Mouse (Mus musculus) heart, embryonic 16.5 days (tissue): Measurements from ENCODE around the gene Acvr1. TPM values are rescaled to one million over a fixed set of nuclear protein-coding genes. Genes with fewer than 3 reads are reported as not detected.

Experiments used
- ATAC-seq: fragments of 200-750 bp; cut with Nextera tagmentation; replicated peaks from 2 replicates; pipeline ENCODE4 v1.8.0; 2017; ENCODE audit warnings: moderate number of reproducible peaks; ENCODE audit not compliant: insufficient read depth, low FRiP score; ENCODE audit errors: extremely low read depth
- H3K27ac ChIP-seq: fragments of 300-500 bp; sonication (generic); 2 replicates; pipeline ENCODE4 v1.5.1; 2014; ENCODE audit warnings: mild to moderate bottlenecking, low read length, control low read depth, moderate library complexity
- H3K27me3 ChIP-seq: fragments of 300-500 bp; sonication (generic); 2 replicates; pipeline ENCODE4 v1.6.1; 2014; ENCODE audit warnings: low read length, mixed read lengths; ENCODE audit not compliant: control insufficient read depth, insufficient read depth
- H3K36me3 ChIP-seq: fragments of 300-500 bp; sonication (generic); 2 replicates; pipeline ENCODE4 v1.6.1; 2014; ENCODE audit not compliant: control insufficient read depth, insufficient read depth
- H3K4me1 ChIP-seq: fragments of 300-500 bp; sonication (generic); 2 replicates; pipeline ENCODE4 v1.6.1; 2014; ENCODE audit warnings: low read length, mixed read lengths; ENCODE audit not compliant: control insufficient read depth, insufficient read depth
- H3K4me2 ChIP-seq: fragments of 300-500 bp; sonication (generic); 2 replicates; pipeline ENCODE4 v1.6.1; 2014; ENCODE audit warnings: low read depth, mild to moderate bottlenecking, control low read depth, low read length
- H3K4me3 ChIP-seq: fragments of 300-500 bp; sonication (generic); 2 replicates; pipeline ENCODE4 v1.5.1; 2014; ENCODE audit warnings: mild to moderate bottlenecking, control low read depth, low read length
- H3K9ac ChIP-seq: fragments of 300-500 bp; sonication (generic); 2 replicates; pipeline ENCODE4 v1.6.1; 2014; ENCODE audit warnings: low read length, control low read depth
- H3K9me3 ChIP-seq: fragments of 300-500 bp; sonication (generic); replicated peaks from 2 replicates; pipeline ENCODE4 v1.6.1; 2016; ENCODE audit warnings: low read length; ENCODE audit not compliant: control insufficient read depth
- WGBS: fragments of 180-500 bp; shearing (Covaris S2); extraction: QIAGEN DNeasy Blood & Tissue Kit; methylation state at CpG from one replicate; pipeline ENCODE4 v1.1.7; 2014; 5-methylcytosine and 5-hydroxymethylcytosine counted together
- polyA plus RNA-seq: library from polyadenylated mRNA; unstranded; fragments of >200 nt; fragmentation: Nextera tagmentation; extraction: Ambion mirVana; gene quantifications from 2 replicates; pipeline ENCODE4 v1.2.1, GENCODE M21; 2015

Gene Acvr1
- polyA plus RNA-seq, 1 experiment from 2014 or later: 8.0 TPM

DNA sequence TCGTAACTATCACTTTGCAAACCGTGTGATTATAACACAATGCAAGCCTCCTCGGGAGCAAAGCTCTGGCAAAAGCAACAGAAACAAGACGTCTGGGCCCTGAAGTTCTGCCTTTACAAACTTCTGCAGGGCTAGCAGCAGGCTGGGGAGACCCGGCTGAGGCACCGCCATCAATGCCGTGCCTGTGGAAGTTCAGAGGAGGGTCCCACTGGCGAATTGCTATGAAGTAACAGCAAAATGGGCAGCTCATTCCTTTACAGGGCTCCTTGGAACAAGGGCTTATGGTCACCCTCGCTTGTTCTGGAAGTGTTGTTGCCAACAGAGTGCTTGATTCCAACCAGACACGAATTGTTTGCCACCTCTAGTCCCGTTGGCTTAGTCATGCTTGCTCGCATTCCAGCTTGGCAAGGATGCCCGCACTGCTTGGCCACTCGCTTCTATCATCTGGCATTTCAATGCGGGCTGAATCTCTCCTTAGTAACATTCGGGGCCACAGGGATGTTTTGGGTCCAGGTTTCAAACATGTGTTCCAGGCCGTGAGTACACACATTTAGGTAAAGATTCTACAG lies 29.9 kb upstream of the Acvr1 start:
- no peak overlapping the region for H3K4me3 ChIP-seq
- peaks cover 11% of the 10 kb centered on the region for H3K4me1 ChIP-seq
- no peak for ATAC-seq
- no peaks in the 10 kb centered on the region for H3K36me3 ChIP-seq
- H3K9me3 ChIP-seq: no peaks in the 10 kb centered on the region
- H3K9ac ChIP-seq: no peak overlapping the region
- H3K4me2 ChIP-seq: no peak overlapping the region
- 74% methylated on average over 17 of the region's 17 CpGs for WGBS
- H3K27me3 ChIP-seq: no peaks in the 10 kb centered on the region
- no peak overlapping the region for H3K27ac ChIP-seq

DNA sequence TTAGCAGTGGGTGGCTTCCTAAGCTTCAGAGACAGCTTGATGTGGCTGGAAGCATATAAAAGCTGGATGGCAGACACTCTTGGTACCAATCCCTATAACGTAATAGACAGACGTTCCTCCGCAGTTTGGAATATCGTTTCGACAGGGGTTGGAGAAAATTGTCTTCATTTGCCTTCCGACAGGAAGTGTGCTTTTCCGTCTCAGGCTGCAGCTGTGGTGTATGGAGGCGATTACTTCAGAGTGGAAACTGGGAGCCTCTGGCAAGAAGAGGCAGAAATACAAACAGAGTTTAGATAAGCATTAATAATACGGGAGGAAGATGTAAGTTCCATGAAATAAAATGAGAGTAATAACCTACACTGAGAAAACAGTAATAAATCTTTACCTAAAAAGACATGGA lies 28.4 kb upstream of the Acvr1 start:
- Histone ChIP-seq H3K36me3 (no peaks in the 10 kb centered on the region), H3K4me2 (no peak overlapping the region), H3K4me3 (no peak overlapping the region), H3K9ac (no peak overlapping the region), H3K4me1 (peaks cover 11% of the 10 kb centered on the region), H3K9me3 (no peaks in the 10 kb centered on the region), H3K27me3 (no peaks in the 10 kb centered on the region), H3K27ac (peak overlapping the region; percentile 61)
- no peak for ATAC-seq
- 46% methylated on average over 9 of the region's 9 CpGs for WGBS

DNA sequence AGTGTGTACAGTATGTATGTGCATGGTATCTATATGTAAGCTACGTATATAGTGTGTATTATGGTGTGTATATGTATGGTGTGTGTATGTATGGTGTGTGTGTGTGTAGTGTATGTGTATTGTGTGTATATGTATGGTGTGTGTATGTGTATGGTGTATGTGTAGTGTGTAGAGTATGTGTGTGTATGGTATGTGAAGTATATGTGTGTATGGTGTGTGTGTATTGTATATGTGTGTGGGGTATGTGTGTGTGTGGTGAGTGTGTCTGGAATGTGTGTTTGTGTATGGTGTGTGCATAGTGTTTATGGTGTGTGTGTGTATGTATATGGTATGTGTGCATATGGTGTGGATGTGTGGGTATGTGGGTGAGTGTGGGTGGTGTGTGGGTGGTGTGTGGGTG lies 23.1 kb upstream of the Acvr1 start:
- Histone ChIP-seq H3K9me3 (no peaks in the 10 kb centered on the region), H3K36me3 (no peaks in the 10 kb centered on the region), H3K4me3 (no peak overlapping the region), H3K4me1 (peaks cover 12% of the 10 kb centered on the region), H3K9ac (no peak overlapping the region), H3K27me3 (no peaks in the 10 kb centered on the region), H3K4me2 (no peak overlapping the region), H3K27ac (no peak overlapping the region)
- WGBS: 95% methylated on average over 1 of the region's 1 CpGs
- 0 out of 2 replicates have a peak, but pooled peaks have one; percentile 16 for ATAC-seq

DNA sequence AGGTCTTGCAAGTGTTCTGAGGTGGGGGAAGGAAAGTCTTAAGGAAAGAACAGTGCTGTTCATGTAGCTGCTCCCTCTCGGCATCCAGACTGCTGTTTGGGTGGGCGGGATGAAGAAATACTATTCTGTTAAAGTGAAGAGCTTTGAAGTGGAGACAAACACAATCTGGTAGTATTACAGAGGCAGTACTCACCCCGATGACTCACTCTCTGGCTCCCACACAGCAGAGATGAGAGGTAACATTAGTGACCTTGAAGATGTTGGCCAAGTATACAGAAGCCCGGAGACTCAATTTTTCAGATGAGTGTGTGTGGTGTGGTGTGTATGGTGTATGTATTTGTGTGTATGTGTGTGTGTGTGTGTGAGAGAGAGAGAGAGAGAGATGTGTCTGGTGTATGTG lies 22.7 kb upstream of the Acvr1 start:
- Histone ChIP-seq H3K4me1 (peaks cover 8% of the 10 kb centered on the region), H3K27ac (no peak overlapping the region; the same call in 1 of the 2 replicates), H3K36me3 (no peaks in the 10 kb centered on the region), H3K27me3 (no peaks in the 10 kb centered on the region), H3K4me3 (no peak overlapping the region), H3K4me2 (no peak overlapping the region), H3K9me3 (no peaks in the 10 kb centered on the region), H3K9ac (no peak overlapping the region)
- WGBS: 33% methylated on average over 4 of the region's 4 CpGs
- ATAC-seq: peak; percentile 60

DNA sequence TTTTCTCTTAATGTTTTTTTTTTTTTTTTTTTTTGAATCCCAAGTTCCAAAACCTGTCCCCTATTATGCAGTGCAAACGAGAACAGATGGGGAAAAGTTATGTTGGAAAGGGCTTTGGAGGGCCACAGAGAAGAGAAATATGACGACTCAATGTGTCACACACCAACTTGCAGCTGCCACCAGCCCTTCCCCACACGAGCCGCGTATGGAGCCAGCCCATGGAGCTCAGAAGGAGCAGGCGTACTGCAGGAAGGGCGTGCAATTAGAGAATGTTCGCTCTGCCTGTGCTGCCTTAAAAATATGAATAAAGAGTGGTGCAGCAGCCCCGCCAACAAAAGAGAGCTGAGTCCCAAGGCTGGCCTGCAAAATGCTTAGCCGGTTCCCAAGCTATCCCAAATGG lies 19.4 kb upstream of the Acvr1 start:
- peaks cover 3% of the 10 kb centered on the region; the same call in 1 of the 2 replicates for H3K4me1 ChIP-seq
- 68% methylated on average over 10 of the region's 10 CpGs for WGBS
- no peak overlapping the region for H3K4me2 ChIP-seq
- H3K9ac ChIP-seq: no peak overlapping the region
- no peaks in the 10 kb centered on the region for H3K27me3 ChIP-seq
- ATAC-seq: no peak
- no peaks in the 10 kb centered on the region for H3K36me3 ChIP-seq
- H3K27ac ChIP-seq: no peak overlapping the region
- no peak overlapping the region for H3K4me3 ChIP-seq
- H3K9me3 ChIP-seq: no peaks in the 10 kb centered on the region

DNA sequence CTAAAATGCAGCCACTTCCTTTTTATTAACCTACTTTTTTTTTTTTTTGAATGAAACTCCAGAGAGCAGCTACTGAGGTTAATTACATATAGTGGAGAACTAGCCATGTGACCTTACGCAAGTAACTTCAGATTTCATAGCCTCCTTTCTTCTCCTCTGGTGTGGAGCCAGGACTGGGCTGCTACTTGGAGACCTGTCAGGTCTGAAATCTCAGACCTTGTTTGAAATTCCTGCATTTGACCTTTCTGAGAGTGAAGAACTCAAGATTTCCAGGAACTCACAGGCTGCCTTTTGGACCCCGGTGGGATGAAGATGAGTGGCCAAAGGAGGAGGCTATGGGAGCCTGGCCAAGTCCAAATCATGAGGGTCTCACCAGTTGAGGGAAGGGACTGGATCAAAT lies 7.2 kb upstream of the Acvr1 start:
- Histone ChIP-seq H3K9me3 (no peaks in the 10 kb centered on the region), H3K4me1 (peaks cover 4% of the 10 kb centered on the region; the same call in 1 of the 2 replicates), H3K27ac (no peak overlapping the region), H3K36me3 (no peaks in the 10 kb centered on the region), H3K4me2 (no peak overlapping the region), H3K27me3 (no peaks in the 10 kb centered on the region), H3K9ac (no peak overlapping the region), H3K4me3 (no peak overlapping the region)
- ATAC-seq: no peak
- 81% methylated on average over 2 of the region's 2 CpGs for WGBS

DNA sequence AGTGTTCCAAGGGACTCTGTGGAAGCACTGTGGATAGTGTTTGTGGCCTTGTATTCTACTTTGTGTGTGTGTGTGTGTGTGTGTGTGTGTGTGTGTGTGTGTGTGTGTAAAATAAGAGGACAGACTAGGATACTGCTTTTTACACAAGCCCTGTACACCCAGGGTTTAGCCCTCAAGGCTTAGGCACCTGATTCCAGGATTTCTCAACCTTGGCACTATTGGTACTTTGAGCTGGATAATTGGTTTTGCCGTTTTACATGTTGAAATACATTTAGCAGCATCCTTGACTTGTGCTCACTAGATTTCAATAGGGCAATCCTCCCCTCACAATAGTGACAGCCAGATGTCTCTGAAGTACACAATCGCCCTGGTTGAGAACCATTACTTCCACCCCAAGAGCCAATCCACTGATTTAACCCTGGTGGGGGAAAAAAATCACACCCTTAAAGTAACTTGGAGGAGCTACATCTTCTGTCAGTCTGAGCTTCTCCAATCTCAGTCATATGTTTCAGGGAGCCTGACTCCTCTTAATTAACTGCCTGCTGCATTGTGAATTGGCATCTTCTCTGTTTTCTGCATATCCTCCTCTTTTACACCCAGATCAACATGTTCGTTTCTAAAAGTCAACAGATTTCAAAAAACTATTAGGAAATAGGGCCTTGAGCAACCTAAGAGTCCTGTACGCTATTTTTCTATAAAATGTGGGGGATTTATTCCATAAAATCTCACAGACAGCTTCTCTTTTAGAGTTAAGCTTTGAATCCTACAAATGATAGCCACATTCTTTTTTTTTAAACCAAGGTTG lies 2.1 kb upstream of the Acvr1 start:
- Histone ChIP-seq H3K4me1 (peaks cover 24% of the 10 kb centered on the region), H3K4me2 (peak overlapping the region; percentile 83), H3K27me3 (no peaks in the 10 kb centered on the region), H3K27ac (peak overlapping the region; percentile 98), H3K9me3 (no peaks in the 10 kb centered on the region), H3K36me3 (no peaks in the 10 kb centered on the region), H3K9ac (peak overlapping the region; percentile 96; the same call in 1 of the 2 replicates), H3K4me3 (peak overlapping the region; percentile 96)
- ATAC-seq: no peak
- WGBS: 74% methylated on average over 4 of the region's 4 CpGs

DNA sequence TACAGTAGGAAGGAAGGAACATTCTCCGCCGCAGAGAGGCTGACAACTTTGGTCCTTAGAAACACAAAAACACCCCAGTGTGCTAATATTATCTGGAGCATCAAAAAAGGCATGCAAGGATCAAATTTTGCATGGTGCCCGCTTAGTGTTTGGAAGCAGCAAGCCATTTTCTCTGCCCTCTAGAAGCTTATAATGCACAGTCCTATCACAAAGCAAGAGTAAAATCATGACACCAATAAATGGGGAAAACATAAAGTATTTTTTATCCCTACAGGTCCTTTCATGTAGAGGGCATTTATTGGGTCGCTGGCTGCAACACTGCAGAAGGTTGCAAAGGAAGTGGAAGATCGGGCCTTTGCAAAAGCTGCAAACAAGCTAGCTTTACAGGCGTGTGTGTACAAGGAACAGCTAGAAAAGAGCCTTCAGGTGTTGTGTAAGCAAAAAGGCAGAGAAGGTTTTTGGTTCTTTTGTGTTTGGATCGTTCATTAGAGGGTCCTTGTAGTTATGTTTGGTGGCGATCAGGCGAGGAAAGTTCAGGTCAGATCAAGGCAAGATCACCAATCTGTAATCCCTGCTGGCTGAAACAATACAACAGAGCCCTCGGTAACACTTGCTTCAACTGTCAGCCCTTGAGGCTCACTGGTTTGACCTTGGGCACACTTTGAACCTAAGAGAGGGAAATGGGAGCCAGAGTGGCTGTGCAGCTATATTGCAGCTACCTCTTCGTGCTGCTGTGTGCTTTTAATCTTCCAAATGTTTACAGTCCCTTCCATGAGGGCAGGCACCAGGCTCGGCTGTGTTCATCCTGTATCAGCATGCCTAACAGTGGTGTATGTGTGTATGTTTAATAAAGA lies 1.1 kb upstream of the Acvr1 start:
- H3K4me1 ChIP-seq: peaks cover 34% of the 10 kb centered on the region

More for the DNA sequence above, 1.1 kb upstream of the Acvr1 start:
- H3K27me3 ChIP-seq: no peaks in the 10 kb centered on the region
- peak overlapping the region; percentile 83 for H3K4me2 ChIP-seq
- WGBS: 7% methylated on average over 12 of the region's 12 CpGs
- no peaks in the 10 kb centered on the region for H3K9me3 ChIP-seq
- H3K36me3 ChIP-seq: no peaks in the 10 kb centered on the region
- peak overlapping the region; percentile 96 for H3K4me3 ChIP-seq
- peak overlapping the region; percentile 96 for H3K9ac ChIP-seq
- no peak for ATAC-seq
- H3K27ac ChIP-seq: peak overlapping the region; percentile 98
